Mouse (Mus musculus) embryonic facial prominence, embryonic 11.5 days (tissue): ENCODE results near the gene Akap13. TPM values are rescaled to one million over a fixed set of nuclear protein-coding genes. Genes with fewer than 3 reads are reported as not detected.

Experiments used
- ATAC-seq: fragments of 200-750 bp; cut with Nextera tagmentation; replicated peaks from 2 replicates; pipeline ENCODE4 v1.8.0; 2017; ENCODE audit warnings: low read depth; ENCODE audit not compliant: insufficient number of reproducible peaks, low FRiP score, low TSS enrichment
- DNase-seq: peaks from one replicate; pipeline ENCODE4 v3.0.0-alpha.2; 2015; ENCODE audit warnings: low spot score
- H3K27ac ChIP-seq: fragments of 300-500 bp; sonication (generic); replicated peaks from 2 replicates; pipeline ENCODE4 v1.5.1; 2014; ENCODE audit warnings: mild to moderate bottlenecking, low read depth, low read length, control low read depth
- H3K27me3 ChIP-seq: fragments of 300-500 bp; sonication (generic); 2 replicates; pipeline ENCODE4 v1.6.1; 2014; ENCODE audit warnings: mild to moderate bottlenecking, low read length, moderate library complexity, mixed read lengths; ENCODE audit not compliant: control insufficient read depth, insufficient read depth
- H3K36me3 ChIP-seq: fragments of 300-500 bp; sonication (generic); replicated peaks from 2 replicates; pipeline ENCODE4 v1.6.1; 2014; ENCODE audit warnings: low read depth, mild to moderate bottlenecking, low read length, moderate library complexity, mixed read lengths; ENCODE audit not compliant: control insufficient read depth, insufficient read depth
- H3K4me1 ChIP-seq: fragments of 300-500 bp; sonication (generic); 2 replicates; pipeline ENCODE4 v1.6.1; 2014; ENCODE audit warnings: low read length, mixed read lengths; ENCODE audit not compliant: control insufficient read depth, insufficient read depth
- H3K4me2 ChIP-seq: fragments of 300-500 bp; sonication (generic); 2 replicates; pipeline ENCODE4 v1.6.1; 2014; ENCODE audit warnings: low read depth, mild to moderate bottlenecking, control low read depth, low read length, moderate library complexity
- H3K4me3 ChIP-seq: fragments of 300-500 bp; sonication (generic); 2 replicates; pipeline ENCODE4 v1.5.1; 2014; ENCODE audit warnings: low read depth, low read length, control low read depth
- H3K9ac ChIP-seq: fragments of 300-500 bp; sonication (generic); replicated peaks from 2 replicates; pipeline ENCODE4 v1.6.1; 2014; ENCODE audit warnings: mild to moderate bottlenecking, control low read depth, low read length
- H3K9me3 ChIP-seq: fragments of 300-500 bp; sonication (generic); replicated peaks from 2 replicates; pipeline ENCODE4 v1.6.1; 2016; ENCODE audit warnings: mild to moderate bottlenecking, low read length, inconsistent platforms, mixed read lengths; ENCODE audit not compliant: control insufficient read depth
- WGBS: fragments of 180-500 bp; shearing (Covaris S2); extraction: QIAGEN DNeasy Blood & Tissue Kit; methylation state at CpG from one replicate; pipeline ENCODE4 v1.1.7; 2014; 5-methylcytosine and 5-hydroxymethylcytosine counted together
- polyA plus RNA-seq: library from polyadenylated mRNA; unstranded; fragments of >200 nt; fragmentation: Nextera tagmentation; extraction: Ambion mirVana; gene quantifications from 2 replicates; pipeline ENCODE4 v1.2.1, GENCODE M21; 2014

The Akap13 gene
- polyA plus RNA-seq, 1 experiment from 2014 or later, result 37.9 TPM

- Histone ChIP-seq H3K4me3 (no peak overlapping the region), H3K27ac (no peak overlapping the region), H3K36me3 (no peaks in the 10 kb centered on the region), H3K27me3 (no peaks in the 10 kb centered on the region), H3K9ac (no peak overlapping the region), H3K4me2 (no peak overlapping the region), H3K4me1 (no peaks in the 10 kb centered on the region), H3K9me3 (no peaks in the 10 kb centered on the region)
- WGBS, result 58% methylated on average over 5 of the region's 5 CpGs
- DNase-seq (no peak), ATAC-seq (no peak)
Measured at GRCm38 (mm10) chr7:75509085-75509873, 53.9 kb downstream of the Akap13 start.

GRCm38 (mm10) chr7:75515472-75515871 lies 60.1 kb downstream of the Akap13 start:
- Histone ChIP-seq H3K27me3 (no peaks in the 10 kb centered on the region), H3K9me3 (no peaks in the 10 kb centered on the region), H3K27ac (no peak overlapping the region), H3K36me3 (no peaks in the 10 kb centered on the region), H3K4me1 (no peaks in the 10 kb centered on the region), H3K4me2 (no peak overlapping the region), H3K9ac (no peak overlapping the region), H3K4me3 (no peak overlapping the region)
- no peak for DNase-seq
- 85% methylated on average over 6 of the region's 6 CpGs for WGBS
- ATAC-seq, result no peak

- H3K27ac ChIP-seq, result no peak overlapping the region
- ATAC-seq (no peak), DNase-seq (no peak)
- 79% methylated on average over 14 of the region's 14 CpGs for WGBS
- H3K4me1 ChIP-seq, result no peaks in the 10 kb centered on the region
- H3K36me3 ChIP-seq, result no peaks in the 10 kb centered on the region
- H3K9me3 ChIP-seq, result no peaks in the 10 kb centered on the region
- no peak overlapping the region for H3K4me2 ChIP-seq
- no peak overlapping the region for H3K9ac ChIP-seq
- H3K27me3 ChIP-seq, result no peaks in the 10 kb centered on the region
- no peak overlapping the region for H3K4me3 ChIP-seq
Measured at GRCm38 (mm10) chr7:75516716-75517619, 61.6 kb downstream of the Akap13 start.

DNA sequence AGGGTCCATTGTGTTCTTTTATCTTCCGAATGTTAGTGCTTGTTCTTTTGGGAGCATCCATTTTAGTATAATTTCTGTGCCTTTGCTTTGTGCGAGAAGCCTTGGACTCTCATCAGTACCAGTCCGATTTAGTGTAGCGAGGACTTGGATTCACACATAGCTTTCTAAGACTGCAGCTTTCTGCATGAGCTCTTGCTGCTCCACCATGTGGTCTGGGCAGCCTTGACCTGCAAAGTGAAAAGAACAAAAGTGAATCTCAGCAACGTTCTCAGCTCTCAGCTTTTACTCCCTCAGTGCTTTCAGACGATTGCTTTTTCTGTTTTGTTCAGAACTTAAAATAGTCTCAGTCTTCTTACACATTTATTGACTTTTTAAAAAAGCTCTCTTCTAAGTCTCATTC lies 65.2 kb downstream of the Akap13 start:
- Histone ChIP-seq H3K36me3 (no peaks in the 10 kb centered on the region), H3K4me3 (no peak overlapping the region), H3K9ac (no peak overlapping the region), H3K27me3 (no peaks in the 10 kb centered on the region), H3K4me1 (no peaks in the 10 kb centered on the region), H3K4me2 (no peak overlapping the region), H3K27ac (no peak overlapping the region), H3K9me3 (no peaks in the 10 kb centered on the region)
- 71% methylated on average over 6 of the region's 6 CpGs for WGBS
- DNase-seq, result no peak
- ATAC-seq, result no peak

GRCm38 (mm10) chr7:75521199-75521598 lies 65.9 kb downstream of the Akap13 start:
- no peak overlapping the region for H3K4me3 ChIP-seq
- H3K9me3 ChIP-seq, result no peaks in the 10 kb centered on the region
- DNase-seq, result peak; percentile 29
- ATAC-seq, result no peak
- 66% methylated on average over 3 of the region's 3 CpGs for WGBS
- H3K9ac ChIP-seq, result no peak overlapping the region
- H3K4me2 ChIP-seq, result no peak overlapping the region
- no peaks in the 10 kb centered on the region for H3K4me1 ChIP-seq
- H3K27me3 ChIP-seq, result no peaks in the 10 kb centered on the region
- no peak overlapping the region for H3K27ac ChIP-seq
- no peaks in the 10 kb centered on the region for H3K36me3 ChIP-seq

GRCm38 (mm10) chr7:75522226-75522625 lies 66.9 kb downstream of the Akap13 start:
- Histone ChIP-seq H3K4me1 (no peaks in the 10 kb centered on the region), H3K9ac (no peak overlapping the region), H3K27me3 (no peaks in the 10 kb centered on the region), H3K36me3 (no peaks in the 10 kb centered on the region), H3K4me3 (no peak overlapping the region), H3K4me2 (no peak overlapping the region), H3K27ac (no peak overlapping the region), H3K9me3 (no peaks in the 10 kb centered on the region)
- ATAC-seq (no peak), DNase-seq (no peak)
- 83% methylated on average over 3 of the region's 3 CpGs for WGBS

- no peak overlapping the region for H3K4me2 ChIP-seq
- no peak overlapping the region for H3K27ac ChIP-seq
- no peaks in the 10 kb centered on the region for H3K4me1 ChIP-seq
- no peaks in the 10 kb centered on the region for H3K27me3 ChIP-seq
- no peaks in the 10 kb centered on the region for H3K36me3 ChIP-seq
- H3K4me3 ChIP-seq, result no peak overlapping the region
- H3K9me3 ChIP-seq, result no peaks in the 10 kb centered on the region
- no peak overlapping the region for H3K9ac ChIP-seq
- ATAC-seq, result no peak
- DNase-seq, result no peak
Measured at GRCm38 (mm10) chr7:75524789-75525569, 69.6 kb downstream of the Akap13 start.
